Mouse (Mus musculus): ENCODE measurements around the gene Tmem110. TPM values are rescaled to one million over a fixed set of nuclear protein-coding genes. Genes with fewer than 3 reads are reported as not detected.

Tmem110 gene
- total RNA-seq, 2 experiments from 2014 or later, result 28.1 to 28.8 TPM

GRCm38 (mm10) chr14:30861421-30862125 lies 36.2 kb downstream of the Tmem110 start:
- intact Hi-C loops (cut with DNase I), result no loop called here
- no peak for DNase-seq

DNA sequence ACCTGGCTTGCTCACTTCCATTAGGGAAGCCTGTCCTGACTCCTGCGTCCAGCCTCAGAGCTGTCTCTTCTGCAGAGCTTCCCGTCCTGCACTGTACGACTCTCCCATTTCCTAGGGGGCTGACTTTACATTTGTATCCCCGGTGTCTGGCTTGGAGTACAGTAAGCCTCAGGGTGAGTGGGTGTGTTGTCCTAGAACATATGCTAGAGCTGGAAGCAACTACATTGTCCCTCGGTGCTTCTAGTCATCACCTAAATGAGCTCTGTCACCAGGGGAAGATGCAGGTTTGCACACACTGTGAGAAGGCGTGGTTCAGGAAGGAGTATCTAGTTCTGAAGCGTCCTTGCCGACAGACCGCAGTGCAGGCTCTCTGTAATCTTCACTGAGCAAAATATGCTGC lies 37.0 kb downstream of the Tmem110 start:
- DNase-seq, result no peak
- intact Hi-C loops (cut with DNase I), result no loop called here

DNA sequence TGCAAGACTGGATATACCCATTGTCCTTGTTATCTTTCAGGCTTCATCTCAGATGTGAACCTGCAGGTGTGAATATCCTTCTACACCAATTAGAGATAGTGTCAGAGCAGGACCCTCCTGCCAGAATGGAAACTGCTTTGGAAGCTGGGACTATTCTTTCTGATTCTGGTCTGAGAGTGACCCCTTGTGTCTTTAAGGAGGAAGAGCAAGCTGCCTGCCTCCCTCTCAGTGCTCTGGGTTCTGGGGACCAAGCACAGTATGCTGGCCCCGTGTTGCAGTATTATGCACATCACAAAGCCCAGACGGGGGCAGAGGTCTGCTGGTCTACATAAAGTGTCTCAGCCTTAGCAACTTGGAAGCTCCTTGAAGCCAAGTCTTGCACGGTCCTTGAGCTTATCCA lies 39.9 kb downstream of the Tmem110 start:
- DNase-seq, result no peak
- intact Hi-C loops (cut with DNase I), result no loop called here

DNA sequence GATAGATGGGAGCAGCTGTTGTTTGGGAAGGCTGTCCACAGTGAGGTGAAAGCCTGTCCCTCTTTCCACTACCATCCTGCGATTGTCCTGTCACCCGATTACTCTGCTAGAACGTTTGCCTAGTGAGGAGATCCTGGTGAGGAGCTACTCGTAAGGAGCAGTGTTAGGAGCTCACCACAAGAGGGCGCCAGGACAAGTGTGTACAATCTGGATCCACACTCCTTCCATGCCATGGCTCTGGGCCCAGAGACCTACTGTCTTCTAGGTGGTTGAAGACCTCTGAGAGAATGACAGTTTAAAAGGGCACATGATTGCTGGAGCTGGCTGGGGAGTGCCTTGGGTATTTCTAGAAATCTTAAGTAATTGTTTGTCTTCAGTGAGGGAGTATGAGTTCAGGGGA lies 41.7 kb downstream of the Tmem110 start:
- peak; percentile 85 for DNase-seq
- intact Hi-C loops (cut with DNase I), result no loop called here

- intact Hi-C loops (cut with DNase I), result no loop called here
- DNase-seq, result no peak
Observed at GRCm38 (mm10) chr14:30868826-30869225, 43.4 kb downstream of the Tmem110 start.

GRCm38 (mm10) chr14:30869391-30869801 lies 44.0 kb downstream of the Tmem110 start:
- DNase-seq, result no peak
- intact Hi-C loops (cut with DNase I), result no loop called here

GRCm38 (mm10) chr14:30870206-30871147 lies 45.1 kb downstream of the Tmem110 start:
- intact Hi-C loops (cut with DNase I), result no loop called here
- no peak for DNase-seq

DNA sequence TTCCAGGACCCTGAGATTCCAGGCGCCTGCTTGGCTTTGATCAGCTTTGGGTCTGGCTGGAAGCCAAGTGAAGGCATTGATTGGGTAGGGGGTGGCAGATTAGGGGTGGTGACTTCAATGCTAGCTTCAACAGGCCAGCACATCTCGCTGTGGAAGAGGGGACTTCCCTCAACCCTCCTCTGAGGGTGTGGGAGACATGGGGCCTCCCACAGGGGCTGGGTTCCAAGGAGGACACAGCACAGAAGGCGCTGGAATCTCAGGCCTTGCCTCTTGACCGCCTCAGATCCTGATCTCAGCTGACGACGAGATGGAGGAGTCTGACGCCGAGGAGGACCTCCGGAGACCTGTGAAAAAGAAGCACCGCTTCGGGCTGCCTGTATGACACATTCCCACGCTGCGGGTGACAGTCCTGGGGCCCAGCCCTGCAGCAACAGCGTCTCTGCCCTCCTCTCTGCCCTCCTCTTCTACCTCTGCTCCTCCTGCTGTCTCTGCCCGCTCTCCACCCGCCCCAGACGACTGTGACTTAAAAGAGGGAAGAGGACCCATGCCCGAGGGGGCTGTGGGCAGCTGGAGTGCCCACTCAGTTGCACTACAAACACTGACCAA lies 48.8 kb downstream of the Tmem110 start:
- DNase-seq, result no peak
- intact Hi-C loops (cut with DNase I), result no loop called here

DNA sequence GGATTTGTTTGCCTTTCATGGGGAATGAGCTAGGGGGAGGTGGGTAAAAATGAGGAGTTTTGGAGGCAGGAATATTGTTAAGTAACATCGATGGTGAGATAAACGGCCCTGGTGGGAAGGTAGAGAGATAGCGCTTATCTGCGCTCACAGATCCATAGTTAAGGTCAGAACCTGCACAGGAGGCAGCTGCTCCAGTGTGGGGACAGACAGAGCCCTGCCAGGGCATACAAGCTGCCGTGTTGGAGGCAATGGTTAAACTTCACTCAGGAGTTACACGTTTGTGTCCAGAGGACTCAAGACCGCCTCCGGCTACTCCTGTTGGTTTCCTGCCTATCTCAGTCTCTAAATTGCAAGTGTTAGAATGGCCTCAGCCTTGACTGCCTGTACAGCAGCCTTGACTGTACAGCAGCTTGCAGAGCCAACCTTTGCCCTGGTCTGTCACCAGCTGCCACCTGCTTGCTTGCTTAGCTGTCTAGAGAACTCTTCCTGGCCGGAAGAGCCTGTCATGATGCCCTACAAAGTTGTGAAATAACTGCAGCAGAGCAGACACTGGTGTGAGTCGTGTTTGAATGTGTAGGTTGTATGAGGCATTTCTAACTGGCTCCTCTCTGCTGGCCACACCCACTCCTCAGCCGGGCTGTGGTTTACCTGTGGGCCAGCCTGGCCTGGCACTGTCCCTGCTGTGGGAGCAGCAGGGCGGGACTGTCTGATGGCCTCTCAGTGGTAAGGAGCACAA lies 49.9 kb downstream of the Tmem110 start:
- no peak for DNase-seq
- intact Hi-C loops (cut with DNase I), result loop anchor here (5.0 kb wide), 1 partner anchor 67 kb away; the partner anchor contains the start of gene Itih1

DNA sequence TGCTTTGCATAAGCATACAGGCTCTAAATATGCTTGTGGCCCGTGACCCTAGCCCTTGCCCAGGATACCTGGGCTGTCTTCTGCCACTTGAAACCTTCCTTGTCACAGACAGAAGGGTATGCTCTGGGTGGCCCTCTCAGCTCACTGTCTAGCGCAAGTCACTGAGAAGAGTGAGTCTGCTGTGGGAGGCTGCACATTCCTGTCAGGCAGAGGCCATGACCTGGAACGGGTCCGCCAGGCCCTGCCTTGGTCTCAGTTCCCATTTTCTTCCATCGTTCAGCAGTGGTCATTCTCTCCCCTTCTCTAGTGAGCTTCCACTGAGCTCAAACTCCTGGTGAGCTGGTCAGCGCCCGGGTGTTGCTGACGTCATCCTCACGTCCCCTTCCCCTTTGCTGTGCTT lies 50.6 kb downstream of the Tmem110 start:
- intact Hi-C loops (cut with DNase I), result loop anchor here (5.0 kb wide), 1 partner anchor 66 kb away; the partner anchor contains the start of gene Itih1

GRCm38 (mm10) chr14:30876451-30876850 lies 51.1 kb downstream of the Tmem110 start:
- no peak for DNase-seq
- intact Hi-C loops (cut with DNase I), result loop anchor here (5.0 kb wide), 1 partner anchor 66 kb away; the partner anchor contains the start of gene Itih1

More for the DNA sequence above, 50.6 kb downstream of the Tmem110 start:
- no peak for DNase-seq

DNA sequence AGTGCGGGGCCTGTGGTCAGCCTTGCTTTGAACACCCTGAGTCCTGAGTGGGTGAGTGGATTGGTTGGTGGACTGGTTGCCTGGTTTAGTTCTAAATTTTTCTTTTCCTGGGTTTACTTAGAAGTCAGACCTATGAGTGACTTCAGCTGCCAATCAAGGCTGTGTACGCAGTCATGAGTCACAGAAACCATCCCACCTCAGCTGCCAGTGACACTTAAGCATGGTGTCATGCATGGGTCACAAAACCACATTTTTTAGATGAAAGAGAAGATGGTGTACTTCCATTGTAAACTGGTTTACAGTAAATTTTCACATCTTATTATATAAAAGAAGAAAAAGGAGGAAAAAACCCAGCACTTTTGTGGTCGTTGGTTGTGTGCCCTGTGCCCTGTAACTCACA lies 52.4 kb downstream of the Tmem110 start:
- intact Hi-C loops (cut with DNase I), result loop anchor here (5.0 kb wide), 1 partner anchor 64 kb away; the partner anchor contains the start of gene Itih1

GRCm38 (mm10) chr14:30878958-30879571 lies 53.7 kb downstream of the Tmem110 start, which contains the start of gene Mustn1:
Mustn1 (plus strand) TSS chr14:30879200.
- DNase-seq, result peak; percentile 19
- intact Hi-C loops (cut with DNase I), result loop anchor here (5.0 kb wide), 1 partner anchor 63 kb away; the partner anchor contains the start of gene Itih1

More for the DNA sequence above, 52.4 kb downstream of the Tmem110 start:
- DNase-seq, result no peak

GRCm38 (mm10) chr14:30879794-30880193 lies 54.4 kb downstream of the Tmem110 start:
- intact Hi-C loops (cut with DNase I), result loop anchor here (5.0 to 10.0 kb wide), 2 partner anchors 55 to 63 kb away; partner anchors contain the start of genes Itih1 and Tmem110
- DNase-seq, result no peak

- intact Hi-C loops (cut with DNase I), result loop anchor here (10.0 kb wide), 1 partner anchor 55 kb away; the partner anchor contains the start of gene Tmem110
- DNase-seq, result no peak
Observed at GRCm38 (mm10) chr14:30880251-30880650, 54.9 kb downstream of the Tmem110 start.

DNA sequence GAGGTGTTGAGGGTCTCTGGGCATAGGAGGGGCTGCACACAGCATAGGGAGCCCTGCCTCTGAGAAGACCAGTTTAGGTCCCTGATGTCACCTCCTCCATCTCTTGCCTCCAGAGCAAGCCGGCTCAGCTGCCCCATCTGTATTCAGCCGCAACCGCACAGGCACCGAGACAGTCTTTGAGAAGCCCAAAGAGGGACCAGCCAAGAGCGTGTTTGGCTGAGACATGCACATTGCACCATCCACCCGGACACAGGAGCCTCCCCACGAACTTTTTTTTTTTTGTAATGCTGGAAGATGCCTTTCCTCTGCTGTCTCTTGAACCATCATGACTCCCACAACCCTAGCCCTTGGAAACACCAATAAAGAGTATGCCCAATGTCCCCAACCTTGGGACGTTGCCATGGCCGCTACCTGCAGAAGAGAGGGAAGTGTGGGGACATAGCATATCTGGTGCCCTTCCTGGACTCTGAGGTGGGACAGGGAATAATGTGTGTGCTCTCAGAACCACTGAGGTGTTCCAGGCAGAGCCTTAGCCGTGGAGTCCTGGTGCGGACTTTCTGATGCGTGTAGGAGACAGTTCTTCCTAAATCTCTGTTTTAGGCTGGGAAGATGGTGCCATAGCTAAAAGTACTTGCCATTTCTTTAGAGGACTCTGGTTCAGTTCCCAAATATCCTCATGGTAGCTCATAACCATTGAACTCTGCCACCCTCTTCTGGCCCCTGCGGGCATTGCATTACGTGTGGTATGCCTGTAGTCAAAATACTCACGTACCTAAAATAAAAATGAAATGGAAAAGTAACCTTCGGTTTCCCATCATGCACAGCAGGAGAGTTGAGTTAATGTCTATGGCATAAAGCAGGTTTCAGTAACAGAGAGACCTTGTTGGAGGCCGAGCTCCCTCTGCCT lies 55.7 kb downstream of the Tmem110 start:
- DNase-seq, result peak; percentile 55
- intact Hi-C loops (cut with DNase I), result loop anchor here (10.0 kb wide), 1 partner anchor 56 kb away; the partner anchor contains the start of gene Tmem110

GRCm38 (mm10) chr14:30881718-30882108 lies 56.3 kb downstream of the Tmem110 start:
- intact Hi-C loops (cut with DNase I), result loop anchor here (10.0 kb wide), 1 partner anchor 57 kb away; the partner anchor contains the start of gene Tmem110
- DNase-seq, result no peak

- DNase-seq, result no peak
- intact Hi-C loops (cut with DNase I), result loop anchor here (10.0 kb wide), 1 partner anchor 60 kb away; the partner anchor contains the start of gene Tmem110
Observed at GRCm38 (mm10) chr14:30885298-30885697, 59.9 kb downstream of the Tmem110 start.

Data from left cerebral cortex, postnatal 4 days (tissue).